Mouse (Mus musculus) embryonic fibroblast, embryonic 13.5 days (primary cell): ENCODE measurements at regions not wholly inside any gene's neighbourhood (a gene's known extent, or its start where the extent isn't known, plus 50 kb on each side); places are given as distances from the start of the nearest gene placed in this dataset.

Source experiments
- CTCF ChIP-seq: IDR thresholded peaks from 2 replicates; pipeline ENCODE4 v1.5.1; 2011; ENCODE audit warnings: mild to moderate bottlenecking, control low read depth, low read length, moderate library complexity, borderline replicate concordance; ENCODE audit not compliant: insufficient read depth
- POLR2A ChIP-seq: IDR thresholded peaks from 2 replicates; pipeline ENCODE4 v1.6.1; 2011; ENCODE audit warnings: low read depth, mild to moderate bottlenecking, control low read depth, low read length, moderate library complexity

- TF ChIP-seq CTCF (no peak), POLR2A (no peak)
Measured at GRCm38 (mm10) chrX:167115096-167115495, 94.0 kb downstream of the Tmsb4x start.
